8 mouse cellular contexts compared by ENCODE assay signal in genomic region chrX:102504644-102505481, GRCm38 (mm10). TPM values are rescaled to one million over a fixed set of nuclear protein-coding genes. Genes with fewer than 3 reads are reported as not detected.
DNase-seq lines count a peak whose midpoint lies in the region; ATAC-seq and TF ChIP-seq lines count a peak whose summit lies in the region.

Hdac8 (minus strand) TSS chrX:102505359.

- no peaks in the 10 kb centered on the region for H3K36me3 ChIP-seq in hindbrain, postnatal 0 days (ENCODE audit: insufficient read depth, low read length)

- WGBS in hindbrain, postnatal 0 days: 21% methylated on average over 27 of the region's 27 CpGs

- peak; percentile 67 for DNase-seq in ZHBTc4 (ENCODE audit: low read depth, low spot score)
- DNase-seq in cerebellum, postnatal 36 days: peak; percentile 48 to 61
- DNase-seq in gastrocnemius, adult 18-20 months (ENCODE audit: low spot score): peak; percentile 39
- peak; percentile 74 for DNase-seq in hindbrain, postnatal 0 days (ENCODE audit: low spot score)
- DNase-seq in left cerebral cortex, adult 18-20 months (ENCODE audit: low spot score in 2 of 2): peak; percentile 25 to 37
- DNase-seq in lung, postnatal 4 days: peak; percentile 36 to 62
- peak; percentile 76 for DNase-seq in retina, postnatal 1 day
- peak; percentile 36 for DNase-seq in urinary bladder, adult 2 months (ENCODE audit: low spot score)

- peak within 1 kb of the TSS; percentile 30 for H3K9ac ChIP-seq in hindbrain, postnatal 0 days (replicated peaks; ENCODE audit: low read length)

- H3K4me3 ChIP-seq in hindbrain, postnatal 0 days (ENCODE audit: low read length): peak within 1 kb of the TSS; percentile 47

- peak within 1 kb of the TSS; percentile 62 for H3K27ac ChIP-seq in hindbrain, postnatal 0 days

- no peaks in the 10 kb centered on the region for H3K9me3 ChIP-seq in hindbrain, postnatal 0 days (ENCODE audit: low read length)

- no peaks in the 10 kb centered on the region for H3K4me1 ChIP-seq in hindbrain, postnatal 0 days (ENCODE audit: insufficient read depth, low read length)

- no peaks in the 10 kb centered on the region for H3K27me3 ChIP-seq in hindbrain, postnatal 0 days (ENCODE audit: insufficient read depth, low read length)

- ATAC-seq in hindbrain, postnatal 0 days: peak; percentile 94

- no peak for TF ChIP-seq CTCF in hindbrain, postnatal 0 days (IDR thresholded peaks at IDR 0.05; ENCODE audit: low read depth)

- peak within 1 kb of the TSS; percentile 62 for H3K4me2 ChIP-seq in hindbrain, postnatal 0 days (ENCODE audit: low read depth, low read length)

RNA-seq across cellular contexts. Expression of gene Hdac8, which starts in this region (rescaled TPM):
- 1 to 10 TPM; 4.0 to 4.8 TPM for total RNA-seq in gastrocnemius, adult 18-20 months (2021)
- 14.7 and 17.9 TPM in 2 replicates for total RNA-seq in hindbrain, postnatal 0 days (2014; rRNA removed)
- 13.0 and 14.8 TPM in 2 replicates for polyA plus RNA-seq in hindbrain, postnatal 0 days (2015; fragmentation: Nextera tagmentation; extraction: Ambion mirVana)
- 10 to 100 TPM; 14.0 to 16.7 TPM for total RNA-seq in left cerebral cortex, adult 18-20 months (2021)
- 14.0 and 15.6 TPM in 2 replicates for polyA plus RNA-seq in urinary bladder, adult 2 months (2012; rRNA removed)

Comparison
In these comparisons a context has a peak if more than half of its experiments do, and no peak if none do; other contexts are left out.
1. Peak in every context shown above with its lines: DNase-seq, ATAC-seq, H3K4me3 ChIP-seq and H3K27ac ChIP-seq.